Mouse (Mus musculus) lung, adult 2 months (tissue): ENCODE results near the gene E130114P18Rik.

Source experiments
- CTCF ChIP-seq: fragments of 200-500 bp; IDR thresholded peaks from 2 replicates; pipeline ENCODE4 v1.5.1; 2011; ENCODE audit warnings: mild to moderate bottlenecking, low read length, control low read depth; ENCODE audit not compliant: insufficient read depth
- POLR2A ChIP-seq: fragments of 200-500 bp; IDR thresholded peaks from 2 replicates; pipeline ENCODE4 v1.6.1; 2011; ENCODE audit warnings: low read depth, mild to moderate bottlenecking, control low read depth, low read length, borderline replicate concordance; ENCODE audit errors: extremely low read depth

DNA sequence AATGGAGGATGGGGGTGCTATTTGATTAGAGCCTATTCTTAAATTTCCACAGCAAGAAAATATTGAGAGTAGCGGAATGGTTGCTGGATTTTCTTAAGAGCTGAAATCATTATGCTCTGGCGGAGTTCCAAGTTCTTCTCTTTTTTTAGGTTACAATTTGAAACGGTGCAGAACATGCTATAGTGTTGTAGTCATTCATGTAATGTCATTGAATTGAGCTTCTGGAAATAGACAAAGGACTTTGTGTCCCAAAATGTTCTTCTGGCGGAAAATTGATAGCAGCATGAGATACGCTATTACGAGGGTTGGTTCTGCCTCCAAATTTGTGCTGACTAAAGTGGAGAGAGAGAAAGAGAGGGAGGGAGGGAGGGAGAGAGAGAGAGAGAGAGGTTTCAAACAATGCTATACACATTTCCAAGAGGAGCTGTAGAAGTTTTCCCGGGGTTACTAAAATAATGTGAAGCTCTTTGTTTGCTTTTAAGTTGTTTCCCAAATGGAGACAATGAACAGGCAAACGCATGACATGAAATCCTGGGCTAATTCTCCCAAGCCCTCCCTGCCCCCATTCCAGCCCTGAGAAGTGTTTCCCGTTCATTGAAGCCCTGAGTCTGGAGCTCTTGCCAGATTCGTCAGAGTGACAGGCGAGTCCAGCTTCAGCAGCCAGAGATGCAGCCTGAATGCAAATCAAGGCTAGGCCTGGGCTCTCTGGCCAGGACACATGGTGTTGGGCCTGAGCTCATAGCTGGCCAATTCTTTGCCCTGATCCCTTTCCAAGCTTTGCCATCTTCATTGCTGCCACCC is 128.9 kb downstream of the E130114P18Rik start:
- no peak for TF ChIP-seq CTCF
- TF ChIP-seq POLR2A: no peak
